Mouse (Mus musculus): Measurements from ENCODE around the gene Nkain2. TPM values are rescaled to one million over a fixed set of nuclear protein-coding genes. Genes with fewer than 3 reads are reported as not detected.
A peak's percentile ranks its signal among the peaks of the same experiment; 100 is the strongest.
"Not testable (repeated sequence)": the region's sequence is repeated elsewhere in the genome, so short reads cannot be mapped to it uniquely, and the experiment has no call there.

Nkain2 gene
- total RNA-seq (2021) = 10 to 100 TPM; 23.8 to 25.5 TPM
- long read RNA-seq, partial matches to known transcripts = 0 of 4 reads
- long read RNA-seq, other reads (novel, unspliced or antisense) = 4 of 4 reads

DNA sequence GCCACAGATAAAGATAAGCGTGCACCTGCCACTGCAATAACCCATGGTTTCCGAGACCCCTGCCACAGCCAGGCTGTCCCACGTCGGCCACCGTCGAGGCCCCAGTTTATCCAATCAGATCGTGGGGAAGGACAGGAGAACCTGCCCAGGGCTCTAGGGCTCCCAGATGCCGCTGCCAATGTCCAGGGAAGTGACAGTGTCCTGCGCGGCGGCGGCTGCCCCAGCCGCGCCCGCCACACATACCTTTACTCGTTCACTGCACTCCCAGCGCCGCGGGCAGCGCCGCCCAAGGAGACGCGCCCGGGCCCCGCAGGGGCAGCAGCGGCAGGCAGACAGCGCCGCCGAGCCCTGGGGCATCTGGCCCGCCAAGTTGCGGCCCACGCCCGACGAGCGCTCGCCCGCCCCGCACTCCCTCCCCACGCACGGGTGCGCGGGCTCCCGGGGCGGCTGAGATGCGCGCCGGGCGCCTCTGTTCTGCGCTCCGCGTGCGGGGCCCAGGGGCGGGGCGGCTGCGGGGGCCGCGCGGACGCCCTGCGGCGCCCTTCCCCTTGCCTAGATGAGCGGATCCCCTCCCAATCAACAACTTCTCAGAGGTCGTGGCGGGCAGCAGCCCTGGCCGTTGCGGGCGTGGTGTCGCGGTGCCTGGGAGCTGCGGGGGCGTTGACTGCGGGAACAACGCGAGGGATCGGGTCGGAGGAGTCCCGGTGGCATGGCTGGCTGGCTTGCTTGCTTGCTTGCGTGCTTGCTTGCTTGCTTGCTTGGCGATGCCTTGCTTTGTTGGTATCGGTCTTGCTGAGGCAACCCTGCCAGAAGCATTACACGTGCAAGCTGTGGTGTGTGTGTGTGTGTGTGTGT is at the start of gene Nkain2:
Gene Nkain2 (minus strand): TSS at position 811 of the 855 bp plus-strand sequence.
- peak; percentile 59 to 72 for DNase-seq (ENCODE audit: low spot score in 2 of 2)

DNA sequence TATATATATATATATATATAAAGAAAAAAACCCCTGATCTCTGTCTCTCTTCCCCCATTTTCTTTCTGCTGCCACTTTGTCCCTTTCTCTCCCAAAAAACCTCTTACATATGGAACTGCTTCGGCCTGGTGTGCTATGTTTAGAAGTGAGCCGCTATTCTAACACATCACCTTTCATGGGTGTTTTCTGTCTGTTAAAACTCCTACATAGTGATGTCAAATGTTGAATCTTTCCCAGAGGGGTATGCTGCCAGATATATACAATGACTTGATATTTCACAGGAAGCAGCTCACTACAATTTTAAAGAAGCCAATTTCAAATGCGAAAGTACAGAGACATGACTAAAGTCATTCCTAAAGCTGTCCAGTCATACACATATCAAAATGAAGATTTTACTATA is 49.6 kb upstream of the Nkain2 start:
- no peak for DNase-seq (ENCODE audit: low spot score in 2 of 2)

DNA sequence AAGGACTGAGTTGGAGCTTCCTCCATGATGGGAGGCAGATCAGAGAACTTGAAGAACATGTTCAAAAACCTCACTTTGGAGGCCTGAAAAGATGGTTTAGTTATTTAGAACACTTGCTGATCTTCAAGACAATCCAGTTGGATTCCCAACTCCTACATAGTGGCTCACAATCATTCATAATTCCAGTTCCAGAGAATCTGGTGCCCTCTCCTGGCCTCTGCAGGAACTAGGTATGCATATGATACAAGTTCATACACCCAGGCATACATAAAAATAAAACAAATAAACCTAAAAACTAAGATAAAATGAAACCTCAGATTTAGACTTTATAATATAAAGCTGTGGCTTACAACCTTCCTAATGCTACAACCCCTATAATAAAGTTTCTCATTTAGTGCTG is 4.8 kb upstream of the Nkain2 start:
- peak in 1 of 2 experiments; percentile 61 for DNase-seq (ENCODE audit: low spot score in 2 of 2)

DNA sequence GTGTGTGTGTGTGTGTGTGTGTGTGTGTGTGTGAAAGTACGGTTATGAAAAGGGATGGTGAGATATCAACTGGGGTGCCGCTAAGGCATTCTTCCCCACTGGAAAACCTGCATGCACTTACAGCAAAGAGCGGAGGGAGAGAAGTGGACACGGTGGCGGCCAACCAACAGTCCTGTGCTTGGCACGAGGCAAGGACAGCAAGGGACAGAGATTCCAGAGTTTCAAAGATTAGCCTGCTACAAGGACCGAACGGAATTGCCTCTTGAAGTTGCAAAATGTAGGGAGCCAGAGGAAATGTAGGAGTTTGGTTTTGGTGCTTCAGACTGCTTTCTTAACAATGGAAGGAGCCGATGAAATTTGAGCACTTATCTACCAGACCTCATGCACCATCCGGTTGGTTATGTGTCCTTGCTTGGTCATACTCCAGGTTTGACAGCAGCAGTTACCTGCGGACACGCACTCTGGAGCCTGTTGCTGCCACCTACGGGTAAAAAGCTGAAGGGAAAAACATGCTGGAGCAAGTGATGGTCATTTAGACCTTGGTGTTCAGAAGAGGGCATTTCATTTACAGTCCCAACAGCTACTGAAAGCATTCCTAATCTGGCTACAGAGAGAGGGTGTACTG is 357 bp upstream of the Nkain2 start:
- peak; percentile 50 to 85 for DNase-seq (ENCODE audit: low spot score in 2 of 2)

DNA sequence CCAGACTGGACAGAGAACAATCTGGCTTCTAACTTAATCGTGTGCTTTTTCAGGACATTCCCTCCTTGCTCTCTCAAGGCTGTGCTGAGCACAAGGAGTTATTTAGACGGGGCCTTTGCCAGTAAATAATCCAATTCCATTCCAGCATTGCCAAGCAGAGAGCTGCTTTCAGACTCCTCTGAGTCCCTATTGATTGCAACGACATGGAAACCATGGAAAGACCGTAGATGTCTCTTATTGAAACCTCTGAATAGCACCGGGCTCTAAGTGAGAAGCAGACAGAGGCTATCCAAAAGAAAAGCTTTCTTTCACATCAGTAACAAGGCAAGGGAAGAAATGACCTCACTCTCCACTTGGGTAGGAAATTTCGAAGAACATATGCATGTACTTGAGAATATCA is 8.3 kb downstream of the Nkain2 start:
- DNase-seq (ENCODE audit: low spot score in 2 of 2) = peak in 1 of 2 experiments; percentile 32

DNA sequence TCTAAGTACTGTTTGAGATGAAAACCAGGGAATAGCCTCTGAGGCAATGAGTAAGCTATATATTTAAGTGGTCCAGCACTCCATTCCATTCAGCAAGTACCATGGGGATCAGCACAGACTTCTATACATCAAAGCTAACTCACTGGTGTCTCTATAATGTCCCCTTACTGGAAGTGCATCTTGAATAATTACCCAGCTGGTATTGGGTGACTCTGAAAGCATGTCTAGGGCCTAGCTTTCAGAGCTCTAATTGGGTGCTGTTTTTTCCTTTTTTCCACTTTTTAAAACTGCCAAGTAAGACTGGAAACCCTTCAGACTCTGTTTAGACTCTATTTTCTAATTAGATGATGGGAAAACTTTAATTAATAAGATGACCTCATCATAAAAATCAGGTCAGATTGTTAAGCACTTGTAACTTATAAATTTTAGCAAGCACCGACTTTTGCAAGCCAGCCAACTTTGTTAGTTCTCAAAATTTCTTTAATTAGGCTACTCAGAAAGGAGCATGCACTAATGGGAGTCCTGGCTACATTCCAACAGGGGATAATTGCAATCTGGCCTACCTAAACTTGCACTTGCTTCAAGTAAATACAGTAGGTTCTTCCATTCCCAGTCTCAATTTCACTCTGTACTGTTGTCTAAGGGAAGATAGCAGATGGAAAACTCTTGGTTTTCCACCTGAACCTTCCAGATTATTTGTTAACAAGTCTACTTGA is 19.4 kb downstream of the Nkain2 start:
- DNase-seq (ENCODE audit: low spot score in 2 of 2) = peak in 1 of 2 experiments; percentile 52

DNA sequence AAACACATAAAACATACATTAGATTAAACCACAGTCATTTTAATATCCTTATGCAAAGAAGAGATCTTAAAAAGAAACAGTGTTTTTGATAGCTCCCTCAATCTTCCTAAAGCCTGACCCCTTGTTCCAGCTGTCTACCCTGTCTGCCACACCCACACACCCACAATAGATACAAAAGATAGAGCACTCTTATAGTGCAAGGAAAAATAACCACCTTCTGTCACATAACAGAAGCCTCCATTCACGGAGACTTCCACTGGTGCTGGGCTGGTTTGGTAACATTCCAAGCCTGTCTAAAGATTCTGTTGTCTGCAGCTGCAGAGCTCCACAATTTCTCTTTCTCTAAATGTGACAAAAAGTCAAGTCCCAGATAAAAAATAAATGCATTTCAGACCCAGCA is 20.7 kb downstream of the Nkain2 start:
- peak in 1 of 2 experiments; percentile 52 for DNase-seq (ENCODE audit: low spot score in 2 of 2)

DNA sequence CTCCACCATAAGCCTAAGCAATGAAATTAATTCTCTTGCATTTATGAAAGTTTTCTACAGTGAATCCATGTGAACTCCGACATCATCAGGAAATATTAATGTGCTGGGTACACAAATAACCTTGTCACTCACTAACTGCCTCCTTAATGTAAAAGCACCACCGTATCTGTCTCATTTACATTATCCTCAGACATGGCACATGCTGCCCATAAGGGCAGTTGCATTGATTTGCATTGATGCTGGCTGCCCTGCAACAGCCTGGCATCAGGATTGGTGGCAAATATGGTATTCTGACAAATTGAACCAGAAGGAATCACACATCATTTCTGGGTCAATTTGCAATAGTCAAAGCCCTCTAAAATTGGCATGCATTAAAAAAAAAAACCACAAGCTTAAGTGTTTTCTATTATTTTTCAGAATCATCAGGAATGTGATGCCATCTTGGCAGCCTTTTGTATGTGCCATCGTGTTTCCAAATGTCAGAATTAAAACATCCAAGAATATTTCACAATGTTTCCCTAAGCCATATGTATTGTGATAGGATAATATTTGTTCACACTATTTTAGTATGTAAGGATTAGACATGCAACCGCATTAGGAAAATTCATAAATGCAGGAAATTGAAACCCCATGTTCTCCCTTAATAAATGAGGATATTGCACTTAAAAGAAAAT is 74.9 kb downstream of the Nkain2 start:
- DNase-seq (ENCODE audit: low spot score in 2 of 2) = peak in 1 of 2 experiments; percentile 55

DNA sequence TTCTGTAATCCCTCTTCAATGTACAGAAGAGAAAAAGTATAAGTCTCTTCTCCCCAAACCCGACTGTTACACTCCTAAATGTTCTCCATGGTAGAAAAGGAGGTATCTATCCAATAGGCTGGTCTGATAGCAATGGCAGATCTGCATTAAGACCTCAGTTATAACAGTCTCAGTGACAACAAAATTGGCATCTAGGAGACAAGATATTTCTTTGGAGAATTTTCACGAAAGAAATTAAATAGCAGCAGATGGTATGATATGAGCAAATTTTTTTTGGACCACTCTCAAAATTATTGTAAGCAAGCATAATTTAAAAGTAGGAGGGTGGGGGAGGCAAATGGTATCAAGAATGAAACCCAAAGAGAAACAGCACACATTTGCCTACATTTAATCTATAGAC is 94.0 kb downstream of the Nkain2 start:
- peak in 1 of 2 experiments; percentile 59 for DNase-seq (ENCODE audit: low spot score in 2 of 2)

DNA sequence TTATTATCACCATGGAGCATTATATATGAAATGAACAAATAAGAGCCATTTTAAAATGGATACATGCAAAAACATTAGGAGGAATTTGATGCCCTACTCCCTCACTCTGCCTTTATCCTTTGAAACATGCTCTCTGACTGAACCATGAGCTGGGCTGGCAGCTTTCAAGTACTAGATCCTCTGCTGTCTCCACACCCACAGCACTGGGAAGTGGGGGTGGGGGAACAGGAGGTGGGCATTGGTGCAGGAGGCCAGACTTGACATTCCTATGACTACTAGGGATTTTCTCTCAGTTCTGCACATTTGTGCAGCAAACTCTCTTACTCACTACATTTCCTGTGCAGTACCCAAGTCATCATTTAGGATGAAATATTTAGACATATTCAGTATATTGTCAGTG is 99.7 kb downstream of the Nkain2 start:
- peak; percentile 25 to 58 for DNase-seq (ENCODE audit: low spot score in 2 of 2)

DNA sequence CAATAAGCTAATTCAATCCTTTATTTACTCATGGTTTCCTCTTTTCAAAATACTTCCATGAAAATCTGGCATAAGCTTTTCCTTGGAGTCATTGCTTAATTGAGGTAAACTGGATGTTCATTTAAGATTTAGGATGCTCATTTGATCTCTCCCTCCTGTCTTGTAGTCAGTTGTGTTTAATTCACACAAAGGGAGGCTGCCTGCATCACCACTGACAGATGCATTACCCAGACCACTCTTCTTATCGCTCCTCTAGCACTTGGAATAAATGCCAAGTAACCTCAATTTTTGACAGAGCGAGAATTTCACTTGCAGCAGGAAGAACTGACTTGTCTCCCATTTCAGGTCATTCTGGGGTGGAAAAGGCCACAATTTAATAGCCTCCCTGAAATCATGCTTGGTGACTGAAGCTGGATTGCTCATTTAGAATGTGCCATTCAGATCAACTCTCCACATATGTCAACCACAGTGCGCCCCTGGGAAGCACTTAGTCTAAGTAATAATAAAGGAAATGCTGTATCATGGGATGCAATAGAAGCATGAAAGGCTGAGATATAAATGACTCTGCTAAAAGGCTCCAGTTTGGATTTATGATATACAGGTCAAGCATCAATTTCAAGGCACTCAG is 107.4 kb downstream of the Nkain2 start:
- no peak for DNase-seq (ENCODE audit: low spot score in 2 of 2)

DNA sequence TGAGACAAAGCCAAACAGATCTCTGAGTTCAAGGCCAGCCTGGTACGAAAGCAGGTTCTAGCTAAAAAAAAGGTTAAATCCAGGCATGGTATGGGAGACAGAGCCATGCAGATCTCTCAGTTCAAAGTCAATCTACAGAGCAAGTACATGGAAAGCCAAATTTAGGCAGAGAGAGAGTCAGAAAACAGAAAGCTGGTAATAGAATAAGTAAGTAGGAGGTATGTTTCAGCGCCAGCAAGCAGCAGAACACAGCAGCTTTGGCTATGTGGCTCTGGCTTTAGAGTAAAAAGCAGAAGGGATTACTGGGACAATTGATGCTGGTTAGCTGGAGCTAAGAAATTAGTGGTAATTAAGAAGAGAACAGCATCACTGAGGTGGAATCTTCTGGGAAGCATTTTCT is 151.3 kb downstream of the Nkain2 start:
- peak in 1 of 2 experiments; percentile 29 for DNase-seq (ENCODE audit: low spot score in 2 of 2)

DNA sequence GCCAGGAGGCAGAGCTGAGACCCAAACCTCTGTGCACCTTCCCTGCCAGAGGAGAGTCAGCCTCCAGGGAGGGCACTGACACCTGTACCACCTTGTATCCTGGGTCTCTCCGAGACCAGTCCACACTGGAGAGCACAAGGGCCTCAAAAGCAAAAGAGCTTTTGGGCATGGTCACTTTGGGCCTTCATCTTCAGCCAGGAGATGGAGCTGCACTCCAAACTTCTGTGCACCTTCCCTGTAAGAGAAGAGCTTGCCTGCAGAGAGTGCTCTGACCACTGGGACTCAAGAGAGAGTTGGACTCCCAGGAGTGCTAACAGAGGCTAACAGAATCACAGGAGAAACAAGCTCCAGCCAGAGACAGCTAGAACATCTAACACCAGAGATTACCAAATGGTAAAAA is 183.7 kb downstream of the Nkain2 start:
- DNase-seq (ENCODE audit: low spot score in 2 of 2) = not testable (repeated sequence)

DNA sequence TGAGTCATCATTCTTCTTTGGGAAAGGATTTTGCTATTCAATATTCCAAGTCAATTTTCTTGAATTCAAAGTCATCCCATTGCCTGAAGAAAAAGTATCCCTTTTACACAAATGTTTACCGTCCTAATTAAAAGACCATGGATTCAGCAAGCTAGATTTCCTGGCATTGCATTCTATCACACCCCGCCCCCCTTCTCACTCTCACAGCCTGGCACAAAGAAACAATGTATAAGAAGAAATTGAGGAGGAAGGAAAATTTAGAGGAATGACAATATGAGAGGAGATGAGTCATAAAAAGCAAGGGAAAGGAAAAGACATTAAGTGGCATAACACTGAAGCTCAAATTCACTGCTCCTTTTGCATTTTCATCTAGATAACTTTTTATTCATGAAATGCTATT is 193.6 kb downstream of the Nkain2 start:
- DNase-seq (ENCODE audit: low spot score in 2 of 2) = no peak

DNA sequence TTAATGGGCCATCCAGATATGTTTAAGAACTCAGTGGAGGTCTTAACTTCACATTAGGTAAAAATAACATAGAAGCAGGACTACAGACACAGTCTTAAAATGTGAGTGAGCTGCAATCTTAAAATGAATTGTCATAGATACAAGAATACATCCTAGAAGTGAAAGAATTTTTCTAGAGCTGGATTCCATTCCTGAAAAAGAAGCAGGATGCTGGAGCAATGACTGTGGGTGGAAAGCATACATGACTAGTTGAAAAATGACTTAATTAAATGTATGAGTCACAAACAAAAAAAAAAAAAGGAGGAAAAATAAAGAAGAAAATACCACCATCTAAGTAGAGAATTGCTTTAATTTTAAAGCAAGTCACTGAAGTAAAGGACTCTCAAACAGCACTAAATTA is 205.7 kb downstream of the Nkain2 start:
- no peak for DNase-seq (ENCODE audit: low spot score in 2 of 2)

DNA sequence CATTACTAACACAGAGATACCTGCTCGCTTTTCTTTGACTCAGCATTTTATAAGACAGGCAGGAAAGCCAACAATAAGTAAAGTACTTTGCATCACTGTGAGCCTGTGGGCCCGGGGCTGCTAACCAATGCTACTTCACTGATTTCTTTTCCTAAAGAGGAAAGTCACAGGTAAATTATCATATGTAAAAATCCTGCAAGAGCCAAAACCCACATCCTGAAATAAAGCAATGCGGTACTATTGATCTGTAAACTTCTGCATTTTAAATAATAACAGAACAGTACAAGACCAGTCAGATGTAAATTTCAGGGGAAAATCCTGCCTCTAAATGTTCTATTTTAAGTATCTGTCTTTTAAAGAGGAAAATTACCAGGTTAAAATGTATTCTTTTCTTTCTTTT is 250.0 kb downstream of the Nkain2 start:
- no peak for DNase-seq (ENCODE audit: low spot score in 2 of 2)

DNA sequence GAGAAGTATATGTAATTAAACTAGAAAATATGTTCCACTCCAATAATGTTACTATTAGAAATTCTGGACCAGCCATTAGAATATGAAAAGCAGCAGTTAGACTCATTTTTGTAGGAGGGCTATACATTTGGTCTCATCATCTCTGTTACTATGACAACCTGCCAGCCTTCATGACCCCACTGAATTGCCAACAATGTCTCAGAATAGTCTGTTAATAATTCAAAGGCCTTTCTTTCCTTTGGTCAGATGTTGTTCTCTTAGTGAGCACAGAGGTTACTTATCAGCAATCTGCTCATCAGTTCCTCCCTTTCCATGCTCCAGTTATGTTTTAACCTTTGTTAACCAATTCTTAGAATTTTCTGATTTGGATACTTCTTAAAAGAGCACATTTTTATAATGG is 251.1 kb downstream of the Nkain2 start:
- DNase-seq (ENCODE audit: low spot score in 2 of 2) = no peak

DNA sequence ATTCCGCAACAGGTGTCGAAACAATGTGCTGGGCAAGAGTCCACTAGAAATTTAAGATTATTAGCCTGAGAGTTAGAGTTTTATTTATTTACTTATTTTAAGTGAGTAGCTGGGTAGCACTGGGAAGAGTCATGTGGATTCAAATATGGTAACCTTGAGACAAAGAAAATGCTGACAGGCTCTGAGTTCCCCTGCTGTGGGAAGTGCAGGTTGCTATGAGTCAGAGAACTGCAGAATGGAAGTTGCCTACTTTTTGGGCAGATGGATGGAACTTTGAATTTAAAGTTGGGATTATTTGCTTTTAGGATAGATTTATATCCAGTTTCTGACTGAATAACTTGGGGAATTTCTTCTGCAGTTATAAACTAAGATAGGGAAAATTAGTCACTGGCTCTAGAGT is 259.2 kb downstream of the Nkain2 start:
- no peak for DNase-seq (ENCODE audit: low spot score in 2 of 2)

DNA sequence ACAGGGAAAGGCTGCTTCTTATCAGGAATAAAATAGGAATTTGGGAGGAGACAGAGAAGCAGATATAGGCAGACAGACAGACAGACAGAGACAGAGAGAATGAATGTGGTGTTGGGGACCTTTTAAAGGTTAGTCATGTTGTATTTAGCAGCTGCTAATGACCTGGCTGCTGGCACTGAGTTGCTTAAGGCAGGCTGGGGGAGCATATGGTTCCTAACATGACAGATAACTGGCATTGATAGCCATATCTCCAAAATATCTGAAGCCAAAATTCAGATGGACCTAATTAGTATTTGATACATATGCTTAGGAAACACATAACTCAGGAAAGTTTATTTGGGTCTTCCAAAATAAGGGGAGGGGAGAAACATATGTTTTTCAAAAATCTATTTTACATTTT is 285.8 kb downstream of the Nkain2 start:
- DNase-seq (ENCODE audit: low spot score in 2 of 2) = peak in 1 of 2 experiments; percentile 4

DNA sequence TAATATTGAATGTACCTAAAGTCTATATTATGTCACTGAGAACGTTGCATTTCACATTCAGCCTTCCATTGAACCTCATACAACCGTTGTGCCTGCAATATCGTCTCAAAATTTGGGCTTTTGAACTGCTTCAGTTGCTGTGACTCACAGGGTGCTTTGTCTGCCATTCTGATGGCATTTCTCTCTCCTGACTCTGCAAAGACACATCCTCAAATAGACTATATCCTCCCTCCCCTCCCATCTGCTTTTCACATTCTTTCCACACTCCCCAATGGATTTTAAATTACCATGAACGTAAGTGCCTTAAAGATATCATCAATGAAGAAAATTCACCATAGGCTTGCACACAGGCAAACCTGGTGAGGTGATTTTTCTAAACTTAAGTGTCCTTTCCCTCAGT is 287.5 kb downstream of the Nkain2 start:
- peak in 1 of 2 experiments; percentile 4 for DNase-seq (ENCODE audit: low spot score in 2 of 2)

DNA sequence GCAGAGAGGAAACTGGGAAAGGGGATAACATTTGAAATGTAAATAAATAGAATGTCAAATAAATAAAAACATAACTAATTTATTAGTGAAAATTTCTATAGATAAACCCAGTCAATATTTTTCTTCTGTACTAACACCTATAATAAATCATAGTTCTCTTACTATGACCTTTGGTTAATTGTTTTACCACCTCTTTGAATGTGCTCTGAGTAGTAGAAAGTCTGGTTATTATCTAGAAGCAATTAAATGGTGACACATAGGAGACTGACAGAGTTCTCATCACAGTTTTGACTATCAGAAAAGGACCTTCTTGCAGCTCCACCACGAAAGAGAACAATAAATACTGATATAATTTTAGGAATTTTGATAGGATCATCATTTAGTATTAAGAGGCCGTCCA is 295.3 kb downstream of the Nkain2 start:
- DNase-seq (ENCODE audit: low spot score in 2 of 2) = no peak

Data from layer of hippocampus, adult 18-20 months (tissue).